Mouse (Mus musculus) brain, embryonic 14.5 days (tissue): ENCODE measurements around the gene Sat2. TPM values are rescaled to one million over a fixed set of nuclear protein-coding genes. Genes with fewer than 3 reads are reported as not detected.

Source experiments
- DNase-seq: peaks from one replicate; pipeline ENCODE4 v3.0.0-alpha.2; 2011; ENCODE audit warnings: low read depth
- CTCF ChIP-seq: fragments of 200-500 bp; IDR thresholded peaks from 2 replicates; pipeline ENCODE4 v1.5.1; 2012; ENCODE audit warnings: inconsistent platforms, mild to moderate bottlenecking, moderate library complexity, borderline replicate concordance; ENCODE audit not compliant: insufficient read depth, insufficient read length; ENCODE audit errors: extremely low read depth
- POLR2A ChIP-seq: fragments of 200-500 bp; IDR thresholded peaks from 2 replicates; pipeline ENCODE4 v1.6.1; 2012; ENCODE audit warnings: mild to moderate bottlenecking, inconsistent platforms, borderline replicate concordance; ENCODE audit not compliant: poor library complexity, insufficient read depth, insufficient read length, severe bottlenecking; ENCODE audit errors: extremely low read depth
- polyA plus RNA-seq: library from polyadenylated mRNA; depleted of rRNA; stranded (reverse); fragments of >200 nt; gene quantifications from 2 replicates; pipeline ENCODE4 v1.2.3, GENCODE M21; 2012

Sat2 gene
- polyA plus RNA-seq, 1 experiment: 13.7 TPM

- no peak for DNase-seq
- TF ChIP-seq POLR2A (no peak), CTCF (no peak)
These were observed 34.2 kb downstream of the Sat2 start for GRCm38 (mm10) chr11:69656065-69656455.

- peak; percentile 77 for DNase-seq
- TF ChIP-seq CTCF (peak; percentile 80), POLR2A (no peak)
These were observed 35.0 kb downstream of the Sat2 start for GRCm38 (mm10) chr11:69656617-69657461.

- DNase-seq: no peak
- TF ChIP-seq CTCF (no peak), POLR2A (no peak)
These were observed 35.6 kb downstream of the Sat2 start for GRCm38 (mm10) chr11:69657462-69657881.

- no peak for DNase-seq
- TF ChIP-seq POLR2A (no peak), CTCF (no peak)
These were observed 39.5 kb downstream of the Sat2 start for GRCm38 (mm10) chr11:69661221-69661881.

GRCm38 (mm10) chr11:69662213-69662966 is 40.6 kb downstream of the Sat2 start, which contains the start of gene Mpdu1:
Mpdu1 (minus strand) TSS chr11:69662642.
- DNase-seq: peak; percentile 99
- TF ChIP-seq CTCF: peak; percentile 44; the same call in 1 of the 2 replicates
- TF ChIP-seq POLR2A: peak; percentile 87; the same call in 1 of the 2 replicates

GRCm38 (mm10) chr11:69662967-69663671 is 41.3 kb downstream of the Sat2 start:
- DNase-seq: no peak
- TF ChIP-seq CTCF: no peak

- no peak for DNase-seq
- TF ChIP-seq POLR2A (no peak), CTCF (no peak)
These were observed 42.0 kb downstream of the Sat2 start for GRCm38 (mm10) chr11:69663795-69664194.

GRCm38 (mm10) chr11:69664841-69665240 is 43.0 kb downstream of the Sat2 start:
- TF ChIP-seq POLR2A: no peak
- TF ChIP-seq CTCF: no peak
- DNase-seq: no peak

GRCm38 (mm10) chr11:69665457-69665960 is 43.7 kb downstream of the Sat2 start:
- TF ChIP-seq POLR2A: no peak
- no peak for TF ChIP-seq CTCF
- DNase-seq: no peak

- TF ChIP-seq CTCF (no peak), POLR2A (no peak)
- DNase-seq: no peak
These were observed 44.3 kb downstream of the Sat2 start, which contains the start of gene Cd68 for GRCm38 (mm10) chr11:69665961-69666664. Cd68 (minus strand) TSS chr11:69666153.
